Mouse (Mus musculus): Measurements from ENCODE around the gene Skint8.

GRCm38 (mm10) chr4:111963669-111964068 lies 44.5 kb downstream of the Skint8 start:
- TF ChIP-seq CTCF (IDR thresholded peaks at IDR 0.05; ENCODE audit: extremely low read depth, insufficient read depth, insufficient read length, insufficient replicate concordance) (no peak), POLR2A (IDR thresholded peaks at IDR 0.05; ENCODE audit: low read depth, low read length) (no peak)
